Mouse (Mus musculus): ENCODE measurements around the gene Arhgap6. TPM values are rescaled to one million over a fixed set of nuclear protein-coding genes. Genes with fewer than 3 reads are reported as not detected.

Gene Arhgap6
- polyA plus RNA-seq, 1 experiment from 2014 or later: 1.2 TPM

- Histone ChIP-seq H3K36me3 (ENCODE audit: control insufficient read depth, insufficient read depth) (no peaks in the 10 kb centered on the region), H3K9ac (replicated peaks; ENCODE audit: low read depth, low read length) (no peak overlapping the region), H3K4me2 (ENCODE audit: low read length) (no peak overlapping the region), H3K27me3 (replicated peaks; ENCODE audit: control insufficient read depth, insufficient read depth, low read length) (no peaks in the 10 kb centered on the region; the same call in 1 of the 2 replicates), H3K4me1 (replicated peaks; ENCODE audit: control insufficient read depth, insufficient read depth, low read length) (no peaks in the 10 kb centered on the region), H3K9me3 (ENCODE audit: control insufficient read depth, low read length) (no peaks in the 10 kb centered on the region), H3K4me3 (replicated peaks; ENCODE audit: low read length) (no peak overlapping the region), H3K27ac (ENCODE audit: low read length) (no peak overlapping the region)
- no peak for ATAC-seq
These were observed 53.2 kb downstream of the Arhgap6 start for GRCm38 (mm10) chrX:168848062-168848461.

GRCm38 (mm10) chrX:168874688-168875087 is 79.8 kb downstream of the Arhgap6 start:
- H3K4me2 ChIP-seq (ENCODE audit: low read length): no peak overlapping the region
- H3K27me3 ChIP-seq (replicated peaks; ENCODE audit: control insufficient read depth, insufficient read depth, low read length): no peaks in the 10 kb centered on the region; the same call in 1 of the 2 replicates
- H3K4me1 ChIP-seq (replicated peaks; ENCODE audit: control insufficient read depth, insufficient read depth, low read length): no peaks in the 10 kb centered on the region
- no peak overlapping the region for H3K9ac ChIP-seq (replicated peaks; ENCODE audit: low read depth, low read length)
- H3K27ac ChIP-seq (ENCODE audit: low read length): no peak overlapping the region
- no peaks in the 10 kb centered on the region for H3K9me3 ChIP-seq (ENCODE audit: control insufficient read depth, low read length)
- WGBS: 54% methylated on average over 1 of the region's 1 CpGs
- H3K4me3 ChIP-seq (replicated peaks; ENCODE audit: low read length): no peak overlapping the region
- H3K36me3 ChIP-seq (ENCODE audit: control insufficient read depth, insufficient read depth): no peaks in the 10 kb centered on the region
- ATAC-seq: no peak

DNA sequence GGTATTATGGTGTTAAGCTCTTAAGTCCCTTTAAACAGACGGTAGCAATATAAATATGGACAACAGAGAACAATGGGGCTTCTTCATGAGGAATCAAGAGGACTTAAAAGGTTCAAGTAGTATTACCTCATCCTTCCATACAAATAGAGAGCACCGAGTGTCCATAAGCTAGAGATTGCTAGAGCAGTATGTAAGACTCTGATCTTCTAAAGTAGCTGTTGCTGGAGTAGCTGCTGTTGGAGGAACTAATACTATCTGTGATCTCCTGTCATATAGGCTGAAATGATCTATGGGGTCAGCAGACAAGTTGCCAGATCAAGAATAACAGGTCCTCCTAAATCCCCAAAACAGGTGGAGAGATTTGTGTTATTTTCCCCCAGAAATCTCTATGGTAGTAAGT is 108.7 kb downstream of the Arhgap6 start:
- Histone ChIP-seq H3K27ac (ENCODE audit: low read length) (no peak overlapping the region), H3K27me3 (replicated peaks; ENCODE audit: control insufficient read depth, insufficient read depth, low read length) (no peaks in the 10 kb centered on the region), H3K4me3 (replicated peaks; ENCODE audit: low read length) (no peak overlapping the region), H3K9me3 (ENCODE audit: control insufficient read depth, low read length) (no peaks in the 10 kb centered on the region), H3K36me3 (ENCODE audit: control insufficient read depth, insufficient read depth) (no peaks in the 10 kb centered on the region), H3K4me2 (ENCODE audit: low read length) (no peak overlapping the region), H3K9ac (replicated peaks; ENCODE audit: low read depth, low read length) (no peak overlapping the region), H3K4me1 (replicated peaks; ENCODE audit: control insufficient read depth, insufficient read depth, low read length) (no peaks in the 10 kb centered on the region)
- no peak for ATAC-seq
- WGBS: 72% methylated on average over 2 of the region's 2 CpGs

DNA sequence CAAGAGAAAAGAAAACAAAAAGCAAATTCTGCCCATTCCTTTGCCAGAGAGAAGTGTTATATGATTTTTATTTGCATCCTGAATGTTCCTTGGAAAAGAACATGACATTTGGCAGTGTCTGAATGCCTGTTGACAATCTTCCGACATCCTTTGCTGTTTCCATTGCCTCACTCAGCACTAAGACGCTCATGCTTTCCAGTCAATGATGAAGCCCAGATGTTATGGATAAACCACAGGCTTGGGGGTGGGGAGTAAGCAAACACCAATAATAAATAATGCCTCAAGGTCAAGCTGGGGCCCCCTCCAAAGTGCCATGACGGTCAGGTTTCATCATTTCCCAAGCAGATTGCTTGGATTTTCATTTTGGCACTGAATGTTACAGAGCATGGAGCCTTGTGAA is 109.2 kb downstream of the Arhgap6 start:
- H3K27me3 ChIP-seq (replicated peaks; ENCODE audit: control insufficient read depth, insufficient read depth, low read length): no peaks in the 10 kb centered on the region
- WGBS: 79% methylated on average over 3 of the region's 3 CpGs
- ATAC-seq: no peak

GRCm38 (mm10) chrX:168907586-168907985 is 112.7 kb downstream of the Arhgap6 start:
- no peak overlapping the region for H3K4me3 ChIP-seq (replicated peaks; ENCODE audit: low read length)
- no peaks in the 10 kb centered on the region for H3K9me3 ChIP-seq (ENCODE audit: control insufficient read depth, low read length)
- no peaks in the 10 kb centered on the region for H3K27me3 ChIP-seq (replicated peaks; ENCODE audit: control insufficient read depth, insufficient read depth, low read length)
- H3K36me3 ChIP-seq (ENCODE audit: control insufficient read depth, insufficient read depth): no peaks in the 10 kb centered on the region
- no peak overlapping the region for H3K9ac ChIP-seq (replicated peaks; ENCODE audit: low read depth, low read length)
- no peak overlapping the region for H3K27ac ChIP-seq (ENCODE audit: low read length)
- no peaks in the 10 kb centered on the region for H3K4me1 ChIP-seq (replicated peaks; ENCODE audit: control insufficient read depth, insufficient read depth, low read length)
- no peak overlapping the region for H3K4me2 ChIP-seq (ENCODE audit: low read length)
- ATAC-seq: no peak
- 48% methylated on average over 2 of the region's 2 CpGs for WGBS

More for the DNA sequence above, 109.2 kb downstream of the Arhgap6 start:
- H3K36me3 ChIP-seq (ENCODE audit: control insufficient read depth, insufficient read depth): no peaks in the 10 kb centered on the region
- H3K27ac ChIP-seq (ENCODE audit: low read length): no peak overlapping the region
- H3K9me3 ChIP-seq (ENCODE audit: control insufficient read depth, low read length): no peaks in the 10 kb centered on the region
- H3K9ac ChIP-seq (replicated peaks; ENCODE audit: low read depth, low read length): no peak overlapping the region
- no peak overlapping the region for H3K4me3 ChIP-seq (replicated peaks; ENCODE audit: low read length)
- H3K4me2 ChIP-seq (ENCODE audit: low read length): no peak overlapping the region
- no peaks in the 10 kb centered on the region for H3K4me1 ChIP-seq (replicated peaks; ENCODE audit: control insufficient read depth, insufficient read depth, low read length)

DNA sequence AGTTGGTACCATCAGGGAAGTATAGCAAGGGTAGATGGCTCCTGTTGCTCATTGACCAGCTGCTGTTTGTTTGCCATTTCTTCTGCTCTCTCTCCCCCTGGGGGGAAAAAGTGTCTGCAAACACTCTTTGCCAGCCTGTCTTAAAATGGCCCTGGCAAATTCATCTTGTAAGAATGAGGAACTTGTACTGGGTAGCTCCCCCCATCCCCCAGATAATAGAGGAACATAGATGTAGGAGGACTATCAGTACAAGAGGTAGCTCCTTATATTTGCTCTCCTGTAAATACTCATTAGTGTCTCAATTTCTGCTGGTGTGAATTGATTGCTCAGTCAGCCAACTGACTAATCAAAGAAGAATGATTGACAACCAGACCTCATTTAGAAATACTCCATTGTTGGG is 118.6 kb downstream of the Arhgap6 start:
- H3K36me3 ChIP-seq (ENCODE audit: control insufficient read depth, insufficient read depth): no peaks in the 10 kb centered on the region
- H3K4me2 ChIP-seq (ENCODE audit: low read length): no peak overlapping the region
- no peak overlapping the region for H3K27ac ChIP-seq (ENCODE audit: low read length)
- no peaks in the 10 kb centered on the region for H3K27me3 ChIP-seq (replicated peaks; ENCODE audit: control insufficient read depth, insufficient read depth, low read length)
- no peak overlapping the region for H3K4me3 ChIP-seq (replicated peaks; ENCODE audit: low read length)
- H3K9ac ChIP-seq (replicated peaks; ENCODE audit: low read depth, low read length): no peak overlapping the region
- no peak for ATAC-seq
- no peaks in the 10 kb centered on the region for H3K9me3 ChIP-seq (ENCODE audit: control insufficient read depth, low read length)
- no peaks in the 10 kb centered on the region for H3K4me1 ChIP-seq (replicated peaks; ENCODE audit: control insufficient read depth, insufficient read depth, low read length)

DNA sequence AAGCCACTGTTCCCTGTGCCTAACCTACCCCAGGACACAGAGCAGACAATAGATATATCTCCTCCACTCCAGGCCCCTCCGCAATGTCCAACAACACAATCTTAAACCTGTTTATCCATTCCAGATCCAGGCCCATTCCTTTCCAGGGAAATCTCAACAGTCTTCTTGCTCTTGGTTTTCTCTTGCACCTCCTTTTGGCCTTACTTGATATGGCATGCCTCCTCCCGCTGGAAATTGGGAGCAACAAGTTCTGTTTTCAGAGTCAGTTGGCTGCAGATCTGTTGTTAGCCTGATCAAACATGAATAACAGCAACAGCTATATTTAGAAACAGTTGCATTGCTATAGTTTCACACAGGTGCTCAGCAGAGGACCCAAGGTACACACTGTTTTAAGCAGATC is 126.0 kb downstream of the Arhgap6 start:
- Histone ChIP-seq H3K4me1 (replicated peaks; ENCODE audit: control insufficient read depth, insufficient read depth, low read length) (no peaks in the 10 kb centered on the region), H3K36me3 (ENCODE audit: control insufficient read depth, insufficient read depth) (no peaks in the 10 kb centered on the region), H3K4me3 (replicated peaks; ENCODE audit: low read length) (no peak overlapping the region), H3K27ac (ENCODE audit: low read length) (no peak overlapping the region), H3K9ac (replicated peaks; ENCODE audit: low read depth, low read length) (no peak overlapping the region), H3K27me3 (replicated peaks; ENCODE audit: control insufficient read depth, insufficient read depth, low read length) (no peaks in the 10 kb centered on the region), H3K4me2 (ENCODE audit: low read length) (no peak overlapping the region), H3K9me3 (ENCODE audit: control insufficient read depth, low read length) (no peaks in the 10 kb centered on the region)
- WGBS: 79% methylated on average over 2 of the region's 2 CpGs
- no peak for ATAC-seq

- no peaks in the 10 kb centered on the region for H3K4me1 ChIP-seq (replicated peaks; ENCODE audit: control insufficient read depth, insufficient read depth, low read length)
- ATAC-seq: no peak
- H3K4me3 ChIP-seq (replicated peaks; ENCODE audit: low read length): no peak overlapping the region
- H3K27me3 ChIP-seq (replicated peaks; ENCODE audit: control insufficient read depth, insufficient read depth, low read length): no peaks in the 10 kb centered on the region
- no peaks in the 10 kb centered on the region for H3K36me3 ChIP-seq (ENCODE audit: control insufficient read depth, insufficient read depth)
- no peak overlapping the region for H3K27ac ChIP-seq (ENCODE audit: low read length)
- H3K9ac ChIP-seq (replicated peaks; ENCODE audit: low read depth, low read length): no peak overlapping the region
- no peaks in the 10 kb centered on the region for H3K9me3 ChIP-seq (ENCODE audit: control insufficient read depth, low read length)
- 89% methylated on average over 1 of the region's 1 CpGs for WGBS
- H3K4me2 ChIP-seq (ENCODE audit: low read length): no peak overlapping the region
These were observed 137.5 kb downstream of the Arhgap6 start for GRCm38 (mm10) chrX:168932420-168932819.

DNA sequence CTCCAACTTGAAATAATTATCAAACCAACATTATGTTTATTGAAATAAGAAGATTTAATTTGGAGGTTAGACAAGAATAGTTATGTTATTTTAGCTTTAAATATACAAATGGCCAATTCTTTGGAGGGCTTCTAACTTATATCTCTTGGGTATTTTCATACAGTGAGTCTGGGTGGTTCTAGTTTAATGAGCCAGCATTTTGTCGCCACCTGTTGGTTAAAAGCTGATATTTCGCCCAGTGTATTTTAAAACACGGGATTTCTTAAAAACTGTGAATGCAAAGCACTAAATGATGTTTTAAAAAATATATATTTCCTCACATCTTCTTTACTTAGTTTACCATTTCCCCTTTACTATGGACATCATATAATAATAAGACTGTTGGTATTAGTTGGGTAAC is 140.5 kb downstream of the Arhgap6 start:
- Histone ChIP-seq H3K36me3 (ENCODE audit: control insufficient read depth, insufficient read depth) (no peaks in the 10 kb centered on the region), H3K4me2 (ENCODE audit: low read length) (no peak overlapping the region), H3K9ac (replicated peaks; ENCODE audit: low read depth, low read length) (no peak overlapping the region), H3K4me3 (replicated peaks; ENCODE audit: low read length) (no peak overlapping the region), H3K27ac (ENCODE audit: low read length) (no peak overlapping the region), H3K27me3 (replicated peaks; ENCODE audit: control insufficient read depth, insufficient read depth, low read length) (no peaks in the 10 kb centered on the region), H3K4me1 (replicated peaks; ENCODE audit: control insufficient read depth, insufficient read depth, low read length) (no peaks in the 10 kb centered on the region), H3K9me3 (ENCODE audit: control insufficient read depth, low read length) (no peaks in the 10 kb centered on the region)
- 3% methylated on average over 3 of the region's 3 CpGs for WGBS
- ATAC-seq: no peak

DNA sequence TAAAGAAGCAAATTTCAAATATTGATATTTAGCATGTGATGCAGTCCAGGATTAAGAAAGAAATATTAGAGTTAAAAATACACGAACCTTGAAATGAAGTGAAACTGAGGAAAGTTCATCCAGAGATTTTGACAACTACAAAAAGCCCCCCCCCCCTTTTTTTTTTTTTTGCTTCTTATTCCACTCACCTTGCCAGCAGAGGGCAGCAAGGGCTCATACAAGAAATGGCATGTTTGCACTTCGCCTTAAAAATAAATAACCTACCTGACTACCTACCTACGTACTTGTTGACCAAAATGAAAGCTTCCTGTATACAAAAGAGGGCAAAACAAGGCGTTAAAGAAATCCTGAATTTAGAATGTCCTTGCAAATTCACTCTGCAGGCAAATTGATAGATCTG is 143.0 kb downstream of the Arhgap6 start:
- no peak overlapping the region for H3K4me3 ChIP-seq (replicated peaks; ENCODE audit: low read length)
- 50% methylated on average over 4 of the region's 4 CpGs for WGBS
- no peaks in the 10 kb centered on the region for H3K9me3 ChIP-seq (ENCODE audit: control insufficient read depth, low read length)
- no peak overlapping the region for H3K27ac ChIP-seq (ENCODE audit: low read length)
- H3K9ac ChIP-seq (replicated peaks; ENCODE audit: low read depth, low read length): no peak overlapping the region
- H3K4me2 ChIP-seq (ENCODE audit: low read length): no peak overlapping the region
- no peaks in the 10 kb centered on the region; the same call in 1 of the 2 replicates for H3K27me3 ChIP-seq (replicated peaks; ENCODE audit: control insufficient read depth, insufficient read depth, low read length)
- H3K36me3 ChIP-seq (ENCODE audit: control insufficient read depth, insufficient read depth): no peaks in the 10 kb centered on the region
- no peaks in the 10 kb centered on the region for H3K4me1 ChIP-seq (replicated peaks; ENCODE audit: control insufficient read depth, insufficient read depth, low read length)
- no peak for ATAC-seq

Measured in forebrain, embryonic 16.5 days (tissue).